Mouse (Mus musculus) intestine, postnatal 0 days (tissue): ENCODE data around the gene Sebox. TPM values are rescaled to one million over a fixed set of nuclear protein-coding genes. Genes with fewer than 3 reads are reported as not detected.

ENCODE experiments used
- ATAC-seq: fragments of 200-750 bp; cut with Nextera tagmentation; 2 replicates; pipeline ENCODE4 v1.8.0; 2017; ENCODE audit warnings: mild to moderate bottlenecking, moderate TSS enrichment, moderate library complexity
- H3K27ac ChIP-seq: fragments of 300-500 bp; sonication (generic); 2 replicates; pipeline ENCODE4 v1.5.1; 2014; ENCODE audit warnings: mild to moderate bottlenecking, low read depth, low read length, moderate library complexity
- H3K27me3 ChIP-seq: fragments of 300-500 bp; sonication (generic); replicated peaks from 2 replicates; pipeline ENCODE4 v1.6.1; 2014; ENCODE audit warnings: low read length, mixed read lengths; ENCODE audit not compliant: control insufficient read depth, insufficient read depth
- H3K36me3 ChIP-seq: fragments of 300-500 bp; sonication (generic); 2 replicates; pipeline ENCODE4 v1.6.1; 2014; ENCODE audit warnings: mild to moderate bottlenecking, moderate library complexity; ENCODE audit not compliant: control insufficient read depth, insufficient read depth
- H3K4me1 ChIP-seq: fragments of 300-500 bp; sonication (generic); replicated peaks from 2 replicates; pipeline ENCODE4 v1.6.1; 2014; ENCODE audit warnings: antibody characterized with exemption, low read length, mixed read lengths; ENCODE audit not compliant: control insufficient read depth, insufficient read depth
- H3K4me2 ChIP-seq: fragments of 300-500 bp; sonication (generic); replicated peaks from 2 replicates; pipeline ENCODE4 v1.6.1; 2014; ENCODE audit warnings: low read depth, mild to moderate bottlenecking, moderate library complexity
- H3K4me3 ChIP-seq: fragments of 300-500 bp; sonication (generic); 2 replicates; pipeline ENCODE4 v1.5.1; 2014; ENCODE audit warnings: low read depth, low read length
- H3K9ac ChIP-seq: fragments of 300-500 bp; sonication (generic); 2 replicates; pipeline ENCODE4 v1.6.1; 2014; ENCODE audit warnings: mild to moderate bottlenecking, low read depth, low read length
- H3K9me3 ChIP-seq: fragments of 300-500 bp; sonication (generic); 2 replicates; pipeline ENCODE4 v1.6.1; 2016; ENCODE audit warnings: mixed run types; ENCODE audit not compliant: control insufficient read depth
- CTCF ChIP-seq: sonication (generic); IDR thresholded peaks from 2 replicates; pipeline ENCODE4 v1.5.1; 2016; ENCODE audit warnings: low read depth, mild to moderate bottlenecking, control low read depth, antibody characterized with exemption, moderate library complexity
- WGBS: fragments of 180-500 bp; shearing (Covaris S2); extraction: QIAGEN DNeasy Blood & Tissue Kit; methylation state at CpG from one replicate; pipeline ENCODE4 v1.1.7; 2014; 5-methylcytosine and 5-hydroxymethylcytosine counted together
- polyA plus RNA-seq: library from polyadenylated mRNA; unstranded; fragments of >200 nt; fragmentation: Nextera tagmentation; extraction: Ambion mirVana; gene quantifications from 2 replicates; pipeline ENCODE4 v1.2.1, GENCODE M21; 2015

The Sebox gene
- polyA plus RNA-seq, 1 experiment from 2014 or later, result not detected

DNA sequence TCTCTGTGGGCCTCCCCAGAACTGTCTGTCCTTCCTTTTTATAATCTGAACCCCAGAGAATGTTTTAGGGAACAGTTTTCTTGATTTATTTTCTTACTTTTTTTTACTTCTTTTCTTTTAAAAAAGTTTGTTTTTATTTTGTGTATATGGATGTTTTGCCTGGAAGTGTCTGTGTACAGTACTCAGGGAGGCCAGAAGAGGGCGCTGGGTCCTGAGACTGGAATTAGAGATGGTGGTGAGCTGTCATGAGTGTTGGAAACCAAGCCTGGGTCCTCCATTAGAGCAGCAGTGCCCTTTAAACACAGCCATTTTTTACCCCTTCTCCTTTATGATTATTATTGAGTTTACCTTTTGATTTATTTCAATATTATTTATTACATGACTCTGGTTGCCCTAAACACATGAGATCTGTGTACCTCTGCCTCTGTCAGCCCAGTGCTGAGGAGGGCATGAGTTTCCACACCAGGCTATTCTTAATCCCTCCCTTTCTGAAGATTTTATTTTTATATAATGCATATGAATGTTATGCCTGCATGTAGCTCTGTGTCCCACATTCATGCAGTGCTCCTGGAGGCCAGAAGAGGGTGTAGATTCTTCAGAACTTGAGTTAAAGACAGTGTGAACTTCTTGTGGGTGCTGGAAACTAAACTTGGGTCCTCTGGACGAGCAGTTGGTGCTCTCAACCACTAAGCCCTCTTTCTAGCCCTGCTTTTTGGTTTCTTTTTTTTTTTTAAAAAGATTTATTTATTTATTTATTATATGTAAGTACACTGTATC, 12.5 kb downstream of the Sebox start:
- 64% methylated on average over 2 of the region's 2 CpGs for WGBS
- H3K36me3 ChIP-seq, result peaks cover 56% of the 10 kb centered on the region
- H3K27me3 ChIP-seq, result no peaks in the 10 kb centered on the region
- no peak overlapping the region for H3K4me2 ChIP-seq
- TF ChIP-seq CTCF, result peak; percentile 61
- no peak for ATAC-seq
- H3K27ac ChIP-seq, result no peak overlapping the region
- H3K4me3 ChIP-seq, result no peak overlapping the region
- H3K9ac ChIP-seq, result no peak overlapping the region
- no peaks in the 10 kb centered on the region for H3K9me3 ChIP-seq
- peaks cover 6% of the 10 kb centered on the region for H3K4me1 ChIP-seq

DNA sequence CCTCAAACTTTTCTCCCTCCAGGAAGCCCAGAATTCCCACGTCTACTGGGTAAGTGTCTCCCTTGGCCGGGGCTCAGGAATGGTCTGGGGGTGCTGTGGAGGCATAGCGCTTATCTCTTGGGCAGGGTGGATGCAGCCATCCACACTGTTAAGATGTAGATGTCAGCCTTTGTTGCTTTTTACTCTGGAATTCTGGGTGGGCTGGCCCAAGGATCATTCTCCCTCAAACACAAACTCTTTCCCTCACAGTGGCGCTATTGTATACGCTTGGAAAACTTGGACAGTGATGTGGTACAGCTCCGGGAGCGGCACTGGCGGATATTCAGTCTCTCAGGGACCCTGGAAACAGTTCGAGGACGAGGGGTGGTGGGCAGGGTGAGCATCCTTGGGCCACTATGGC, 15.7 kb downstream of the Sebox start:
- WGBS, result 86% methylated on average over 10 of the region's 10 CpGs
- Histone ChIP-seq H3K27ac (no peak overlapping the region), H3K4me1 (no peaks in the 10 kb centered on the region), H3K9ac (no peak overlapping the region), H3K4me3 (no peak overlapping the region), H3K4me2 (no peak overlapping the region), H3K9me3 (no peaks in the 10 kb centered on the region), H3K27me3 (no peaks in the 10 kb centered on the region), H3K36me3 (peaks cover 82% of the 10 kb centered on the region)
- ATAC-seq, result no peak
- no peak for TF ChIP-seq CTCF

DNA sequence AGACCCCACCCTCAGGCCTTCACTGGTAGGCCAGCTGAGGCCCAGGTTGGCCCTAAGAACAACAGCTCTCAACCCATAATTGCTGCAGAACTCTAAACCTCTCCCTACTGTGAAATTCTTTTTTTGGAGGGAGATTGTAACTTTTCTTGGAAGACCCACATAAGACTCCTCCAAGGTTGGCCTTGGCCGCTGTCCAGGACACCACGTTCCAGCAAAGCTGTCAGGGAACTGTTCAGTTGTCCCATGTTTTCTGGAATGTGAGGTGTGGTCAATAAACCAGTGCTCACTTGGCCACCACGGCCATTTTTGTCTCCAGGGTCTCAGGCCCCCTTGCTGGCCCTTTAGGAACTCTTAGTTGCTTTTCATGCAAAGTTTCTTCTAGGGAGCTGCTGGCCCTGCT, 18.6 kb downstream of the Sebox start:
- Histone ChIP-seq H3K36me3 (peaks cover 86% of the 10 kb centered on the region), H3K27me3 (no peaks in the 10 kb centered on the region), H3K4me1 (no peaks in the 10 kb centered on the region), H3K27ac (no peak overlapping the region), H3K9me3 (no peaks in the 10 kb centered on the region), H3K4me3 (no peak overlapping the region), H3K4me2 (no peak overlapping the region), H3K9ac (no peak overlapping the region)
- TF ChIP-seq CTCF, result no peak
- 84% methylated on average over 3 of the region's 3 CpGs for WGBS
- ATAC-seq, result no peak

DNA sequence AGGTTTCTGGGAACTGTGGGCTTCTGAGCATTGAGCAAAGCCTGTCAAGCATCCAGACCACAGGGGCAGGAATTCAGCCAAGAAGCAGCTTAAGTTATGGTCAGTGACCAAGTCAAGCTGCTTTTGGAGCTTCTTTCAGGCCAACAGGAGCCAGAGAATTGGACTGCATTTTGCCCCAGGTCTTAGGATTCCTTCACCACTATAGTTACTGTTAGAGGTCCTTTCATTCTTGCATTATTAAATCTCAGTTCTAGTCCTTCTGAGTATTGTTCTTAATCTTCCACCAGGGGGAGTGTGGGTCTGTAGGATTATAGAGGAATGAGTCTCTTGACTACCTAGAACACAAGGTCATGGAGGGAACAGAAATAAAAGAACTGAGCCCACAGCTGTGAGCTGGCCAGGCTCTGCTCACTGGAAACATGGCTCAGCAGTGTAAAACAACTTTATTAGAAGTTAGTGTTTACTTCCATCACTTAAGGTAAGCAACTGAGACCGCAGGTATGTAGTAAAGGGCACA, 19.3 kb downstream of the Sebox start:
- H3K36me3 ChIP-seq, result peaks cover 90% of the 10 kb centered on the region
- WGBS, result 91% methylated on average over 1 of the region's 1 CpGs

DNA sequence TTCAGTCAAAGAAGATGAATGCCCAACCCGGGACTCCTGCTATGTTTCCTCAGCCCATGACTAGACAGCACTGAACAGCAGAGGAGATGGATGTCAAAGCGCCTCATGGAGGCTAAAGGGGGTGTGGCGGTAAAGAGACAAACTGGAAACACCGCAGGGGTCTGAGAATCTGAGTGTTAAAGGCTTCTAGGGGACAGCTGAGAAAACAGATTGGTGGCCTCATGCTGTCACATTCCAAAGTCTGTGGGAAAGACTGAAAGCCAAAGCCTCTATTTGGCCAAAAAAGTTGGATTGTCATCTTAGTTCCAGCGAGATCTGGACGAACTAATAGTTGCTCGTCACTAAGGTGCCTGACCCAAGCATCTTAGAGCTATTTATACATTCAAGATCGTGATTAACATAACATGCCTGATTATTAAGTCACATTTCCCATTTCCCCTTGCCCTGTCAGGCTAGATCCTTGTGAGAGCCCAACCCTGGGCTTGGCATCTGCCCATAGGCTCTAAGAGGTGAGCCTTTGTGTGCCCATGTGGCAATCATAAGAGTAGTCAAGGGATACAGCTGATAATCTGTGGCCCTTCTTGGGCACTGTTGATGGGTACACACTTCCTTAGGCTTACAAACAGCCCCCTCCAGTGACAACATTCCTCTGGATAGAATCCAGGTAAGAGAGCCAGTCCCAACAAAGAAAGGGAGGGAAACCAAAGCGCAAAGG, 20.2 kb downstream of the Sebox start:
- 85% methylated on average over 9 of the region's 9 CpGs for WGBS
- peaks cover 90% of the 10 kb centered on the region for H3K36me3 ChIP-seq

More for the DNA sequence above, 19.3 kb downstream of the Sebox start:
- TF ChIP-seq CTCF, result peak; percentile 70
- no peak overlapping the region for H3K27ac ChIP-seq
- H3K9me3 ChIP-seq, result no peaks in the 10 kb centered on the region
- no peak overlapping the region for H3K9ac ChIP-seq
- H3K4me3 ChIP-seq, result no peak overlapping the region
- ATAC-seq, result no peak
- no peak overlapping the region for H3K4me2 ChIP-seq
- H3K4me1 ChIP-seq, result no peaks in the 10 kb centered on the region
- no peaks in the 10 kb centered on the region for H3K27me3 ChIP-seq

DNA sequence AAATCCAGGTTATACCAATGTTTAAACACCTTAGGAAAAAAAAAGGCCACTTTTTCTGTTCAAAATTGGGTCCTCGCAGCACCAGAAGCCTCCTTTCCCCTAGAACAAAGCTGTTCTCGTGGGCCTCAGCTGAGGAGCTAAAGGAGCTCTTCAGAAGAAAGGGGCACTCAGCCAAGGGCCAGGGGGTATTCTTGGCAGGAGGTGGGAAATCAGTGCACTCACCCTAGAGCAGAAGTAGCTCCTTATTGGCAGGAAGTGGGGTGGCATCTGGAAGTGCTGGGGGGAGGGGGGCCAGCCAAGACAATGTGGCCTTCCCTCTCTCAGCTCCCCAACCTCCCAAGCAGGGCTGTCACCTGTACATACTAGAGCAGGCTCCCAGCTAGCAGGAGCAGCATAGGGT, 21.6 kb downstream of the Sebox start:
- no peak for ATAC-seq
- Histone ChIP-seq H3K36me3 (peaks cover 91% of the 10 kb centered on the region), H3K4me3 (no peak overlapping the region), H3K4me1 (no peaks in the 10 kb centered on the region), H3K4me2 (no peak overlapping the region), H3K9me3 (no peaks in the 10 kb centered on the region), H3K27me3 (no peaks in the 10 kb centered on the region), H3K9ac (no peak overlapping the region), H3K27ac (no peak overlapping the region)
- TF ChIP-seq CTCF, result no peak
- 76% methylated on average over 2 of the region's 2 CpGs for WGBS

More for the DNA sequence above, 20.2 kb downstream of the Sebox start:
- TF ChIP-seq CTCF, result no peak
- Histone ChIP-seq H3K9ac (no peak overlapping the region), H3K4me2 (no peak overlapping the region), H3K27ac (no peak overlapping the region), H3K4me3 (no peak overlapping the region), H3K4me1 (no peaks in the 10 kb centered on the region), H3K27me3 (no peaks in the 10 kb centered on the region), H3K9me3 (no peaks in the 10 kb centered on the region)
- no peak for ATAC-seq
